Mouse (Mus musculus) effector memory CD4-positive, alpha-beta T cell, adult 5 months (primary cell): ENCODE results near the gene Vav1. TPM values are rescaled to one million over a fixed set of nuclear protein-coding genes. Genes with fewer than 3 reads are reported as not detected.

Experiments
- polyA plus RNA-seq: library from polyadenylated mRNA; unstranded; fragments of 100-300 nt; shearing (Covaris generic); gene quantifications from one replicate; pipeline ENCODE4 v1.2.1, GENCODE M21; 2017

Gene Vav1
- polyA plus RNA-seq = 149 TPM

DNA sequence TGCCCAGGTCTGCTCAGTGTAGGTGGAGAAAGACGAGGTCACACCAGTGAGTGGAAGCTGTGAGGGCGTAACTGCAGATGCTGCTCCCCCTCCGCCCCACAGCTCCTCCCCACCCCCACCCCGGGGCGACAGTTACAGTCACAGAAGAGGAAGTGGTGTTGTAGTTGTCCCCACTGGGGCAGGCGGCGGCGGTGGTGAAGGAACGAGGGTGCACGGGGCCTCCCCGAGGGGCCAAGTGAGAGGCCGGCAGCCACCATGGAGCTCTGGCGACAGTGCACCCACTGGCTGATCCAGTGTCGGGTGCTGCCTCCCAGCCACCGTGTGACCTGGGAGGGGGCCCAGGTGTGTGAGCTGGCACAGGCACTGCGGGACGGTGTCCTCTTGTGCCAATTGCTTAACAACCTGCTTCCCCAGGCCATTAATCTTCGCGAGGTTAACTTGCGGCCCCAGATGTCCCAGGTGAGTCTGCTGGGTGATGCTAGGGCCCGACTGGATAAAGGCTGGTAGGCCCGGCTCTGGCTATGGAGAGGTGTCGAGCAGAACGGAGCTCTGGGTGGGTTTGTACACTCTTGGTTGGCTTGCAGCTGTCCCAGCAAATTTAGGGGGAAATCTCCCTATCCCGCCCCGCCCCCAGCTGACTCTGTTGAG lies at the start of gene Vav1:
Gene Vav1 (plus strand): TSS at position 158 of the 648 bp plus-strand sequence.

DNA sequence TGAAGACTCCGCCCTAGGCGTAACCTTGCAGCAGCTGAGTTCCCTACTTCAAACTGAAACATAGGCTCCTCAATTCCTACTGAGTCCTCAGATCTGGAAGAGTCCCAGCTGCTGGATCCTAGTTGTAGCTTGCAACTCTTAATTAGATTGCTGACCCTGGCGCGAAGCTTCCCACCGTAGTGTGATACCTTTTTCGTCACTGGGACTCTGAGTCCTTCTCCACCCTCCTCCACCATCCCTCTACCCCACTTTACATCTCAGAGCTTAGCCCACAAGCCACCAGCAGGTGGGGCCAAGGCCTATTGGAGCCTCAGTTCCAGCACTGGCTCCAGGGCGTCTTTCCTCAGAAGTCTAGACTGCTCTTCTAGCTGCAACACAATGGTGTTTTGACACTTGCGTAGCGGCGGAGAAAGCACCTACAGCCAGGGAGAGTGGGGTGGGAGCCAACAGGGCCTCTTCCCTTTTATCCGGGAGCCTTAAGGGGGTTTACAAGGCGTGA lies 30.6 kb upstream of the Vav1 start, which contains the start of gene Gpr108:
Gene Gpr108 (minus strand): TSS at position 246 of the 499 bp plus-strand sequence.

DNA sequence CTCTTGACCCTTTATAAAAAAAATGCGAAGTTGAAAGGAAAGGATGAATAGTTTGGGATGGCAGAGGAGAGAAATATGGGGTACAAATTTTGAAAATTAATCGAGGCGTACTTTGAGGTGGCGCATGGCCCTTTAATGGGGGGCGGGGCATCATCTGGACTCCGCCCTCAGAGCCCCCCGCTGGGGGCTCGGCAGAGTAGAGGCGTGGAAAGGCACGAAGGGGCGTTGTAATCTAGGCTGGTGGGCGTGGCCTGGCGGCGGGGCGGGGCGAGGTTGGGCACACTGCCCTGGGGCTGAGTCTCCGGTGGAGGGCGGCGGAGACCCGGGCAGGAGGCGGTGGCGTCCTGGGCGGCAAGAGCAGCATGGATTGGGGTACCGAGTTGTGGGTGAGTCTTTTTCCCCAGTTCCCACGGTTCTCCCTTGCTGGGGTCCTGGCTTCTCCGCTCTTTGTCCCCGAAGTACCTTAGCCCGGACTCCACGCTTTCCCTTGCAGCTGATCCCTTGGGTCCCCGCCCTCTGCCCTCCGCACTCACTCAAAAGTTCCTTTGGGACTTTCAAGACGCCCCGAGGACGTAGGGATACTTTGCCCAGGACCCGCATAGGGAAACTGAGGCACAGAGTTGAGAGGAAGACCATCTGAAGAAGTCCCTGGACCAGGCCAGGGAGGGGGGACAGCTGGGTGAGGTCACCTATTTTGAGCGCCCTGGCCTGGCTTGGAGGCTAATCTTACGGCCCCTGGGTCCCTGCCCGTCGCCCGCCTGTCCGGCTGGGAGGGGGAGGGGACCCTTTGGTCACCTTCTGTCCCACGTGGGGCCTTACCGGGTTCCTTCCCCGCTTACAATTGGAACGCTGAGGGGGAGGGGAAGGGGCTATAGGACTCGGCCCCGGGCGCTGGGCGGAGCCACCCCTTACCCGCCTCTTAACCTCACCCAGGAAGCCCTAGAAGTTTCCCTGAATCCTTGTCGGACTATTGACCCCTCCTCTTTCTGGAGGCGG lies 29.4 kb upstream of the Vav1 start, which contains the start of gene Trip10:
Gene Trip10 (plus strand): TSS at position 270 of the 996 bp plus-strand sequence.

DNA sequence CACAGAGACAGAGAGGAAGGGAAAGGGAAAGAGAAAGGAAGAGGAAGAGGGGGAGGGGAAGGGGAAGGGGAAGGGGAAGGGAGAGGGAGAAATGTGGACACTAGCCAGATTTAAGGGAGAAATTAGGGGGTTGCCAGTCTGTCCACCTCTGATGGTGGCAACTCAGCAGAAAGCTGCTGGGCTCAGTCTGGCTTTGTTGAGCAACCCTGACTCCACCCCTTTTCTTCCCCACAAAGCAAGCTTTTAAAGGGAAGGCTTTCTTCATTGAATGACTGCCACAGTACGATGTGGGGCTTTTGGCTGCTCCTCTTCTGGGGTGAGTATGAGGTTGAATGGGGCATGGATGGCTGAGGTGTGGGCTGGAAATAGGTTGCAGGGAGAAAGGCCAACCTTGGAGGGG lies 79.5 kb downstream of the Vav1 start, which contains the start of gene Adgre1:
Gene Adgre1 (plus strand): TSS at position 251 of the 400 bp plus-strand sequence.

Other genes with a start within 250 kb of the Vav1 start
- 48.7 TPM for gene Khsrp, start 247.6 kb upstream of the Vav1 start, polyA plus RNA-seq
- gene Slc25a41, start 237.4 kb upstream of the Vav1 start, polyA plus RNA-seq = not detected
- gene Crb3, start 220.0 kb upstream of the Vav1 start, polyA plus RNA-seq = 4.4 TPM
- gene Slc25a23, start 219.2 kb upstream of the Vav1 start, polyA plus RNA-seq = 6.7 TPM
- gene Dennd1c, start 200.6 kb upstream of the Vav1 start, polyA plus RNA-seq = 159 TPM
- 1.5 TPM for gene Tubb4a, start 191.3 kb upstream of the Vav1 start, polyA plus RNA-seq
- 17.9 TPM for gene Tnfsf9, start 173.8 kb upstream of the Vav1 start, polyA plus RNA-seq
- not detected for gene Cd70, start 129.3 kb upstream of the Vav1 start, polyA plus RNA-seq
- gene Tnfsf14, start 84.9 kb upstream of the Vav1 start, polyA plus RNA-seq = 10.9 TPM
- gene C3, start 51.0 kb upstream of the Vav1 start, polyA plus RNA-seq = 0.07 TPM
- 56.3 TPM for gene Gpr108, start 30.7 kb upstream of the Vav1 start, polyA plus RNA-seq
- 5.4 TPM for gene Trip10, start 29.6 kb upstream of the Vav1 start, polyA plus RNA-seq
- 0.24 TPM for gene Adgre1, start 79.6 kb downstream of the Vav1 start, polyA plus RNA-seq